Comparison of ENCODE assay signal across 19 mouse cellular contexts in the genomic region with DNA sequence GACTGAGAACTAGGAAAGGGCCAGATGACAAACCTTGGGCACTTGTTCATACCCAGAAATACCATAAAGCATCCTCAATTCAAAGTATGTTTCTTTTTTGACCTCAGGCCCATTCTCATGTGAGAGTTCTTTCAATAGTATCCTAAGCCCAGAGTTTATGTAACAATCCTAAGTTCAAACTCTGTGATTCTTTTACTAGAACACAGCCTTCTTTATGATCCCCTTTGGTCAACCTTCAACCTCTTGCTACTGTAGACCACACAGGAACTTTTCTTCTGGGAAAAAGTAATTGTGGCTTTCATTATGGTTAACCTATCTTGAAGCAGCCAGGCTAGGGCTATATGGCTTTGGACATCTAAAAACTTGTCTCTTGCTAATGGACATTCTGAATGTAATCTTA. TPM values are rescaled to one million over a fixed set of nuclear protein-coding genes. Genes with fewer than 3 reads are reported as not detected.
"Had no signal": no experiment of that assay in that cellular context is flagged by ENCODE, and none has a peak within 500 bp of the region (broad histone marks: within the 10 kb centered on the region; RNA-seq: fewer than 3 reads in every experiment).

No protein-coding gene starts in this region.

- H3K4me1 ChIP-seq: neural tube, embryonic 13.5 days; neural tube, embryonic 15.5 days; stomach, embryonic 15.5 days had no signal

- H3K4me2 ChIP-seq: neural tube, embryonic 13.5 days; neural tube, embryonic 15.5 days; stomach, embryonic 15.5 days had no signal

- H3K9me3 ChIP-seq: neural tube, embryonic 13.5 days; neural tube, embryonic 15.5 days; stomach, embryonic 15.5 days had no signal

- H3K36me3 ChIP-seq: neural tube, embryonic 13.5 days; neural tube, embryonic 15.5 days; stomach, embryonic 15.5 days had no signal

- H3K27ac ChIP-seq: neural tube, embryonic 13.5 days; neural tube, embryonic 15.5 days; stomach, embryonic 15.5 days; stomach, postnatal 0 days had no signal

- DNase-seq: retina, postnatal 1 day; right cerebral cortex, adult 18-20 months; right cerebral cortex, postnatal 14 days; right cerebral cortex, postnatal 25 days; right cerebral cortex, postnatal 4 days; spleen, adult 18-20 months; thymus, adult 18-20 months; thymus, adult 2 months; thymus, postnatal 14 days; thymus, postnatal 25 days; thymus, postnatal 36 days; thymus, postnatal 4 days had no signal

- H3K9ac ChIP-seq: neural tube, embryonic 13.5 days; neural tube, embryonic 15.5 days; stomach, embryonic 15.5 days had no signal

- H3K27me3 ChIP-seq: neural tube, embryonic 13.5 days; neural tube, embryonic 15.5 days; stomach, embryonic 15.5 days had no signal

- H3K4me3 ChIP-seq: neural tube, embryonic 13.5 days; neural tube, embryonic 15.5 days; stomach, embryonic 15.5 days had no signal

RNA-seq across cellular contexts. Expression of a gene that starts 48.8 kb away (rescaled TPM):
- polyA plus RNA-seq: neural tube, embryonic 13.5 days; neural tube, embryonic 15.5 days; small intestine, adult 2 months; spleen, adult 2 months; testis, adult 2 months had no signal
